Mouse (Mus musculus) heart, adult 2 months (tissue): ENCODE measurements around the gene Mttp. TPM values are rescaled to one million over a fixed set of nuclear protein-coding genes. Genes with fewer than 3 reads are reported as not detected.

Experiments
- DNase-seq, 2 experiments: peaks; one replicate each; pipeline ENCODE4 v3.0.0; 2021
- H3K27ac ChIP-seq: fragments of 200-600 bp; 2 replicates; pipeline ENCODE4 v1.8.1; 2022
- H3K27me3 ChIP-seq: fragments of 200-500 bp; 2 replicates; pipeline ENCODE4 v1.6.1; 2012; ENCODE audit warnings: mild to moderate bottlenecking, low read length, inconsistent platforms, mixed read lengths; ENCODE audit not compliant: control insufficient read depth, insufficient read depth
- H3K36me3 ChIP-seq: fragments of 200-500 bp; 2 replicates; pipeline ENCODE4 v1.6.1; 2012; ENCODE audit warnings: low read length, inconsistent platforms; ENCODE audit not compliant: control insufficient read depth, insufficient read depth
- H3K4me1 ChIP-seq: fragments of 200-500 bp; 2 replicates; pipeline ENCODE4 v1.6.1; 2011; ENCODE audit warnings: low read length; ENCODE audit not compliant: control insufficient read depth, insufficient read depth
- H3K4me3 ChIP-seq: fragments of 200-600 bp; 2 replicates; pipeline ENCODE4 v1.8.1; 2022
- H3K79me2 ChIP-seq: fragments of 200-500 bp; replicated peaks from 2 replicates; pipeline ENCODE4 v1.6.1; 2012; ENCODE audit warnings: mild to moderate bottlenecking, inconsistent platforms, low read length, moderate library complexity, mixed read lengths; ENCODE audit not compliant: control insufficient read depth, insufficient read depth
- H3K9ac ChIP-seq: fragments of 200-500 bp; 2 replicates; pipeline ENCODE4 v1.6.1; 2012; ENCODE audit warnings: low read depth, mild to moderate bottlenecking, control low read depth, inconsistent platforms, low read length, mixed read lengths
- CTCF ChIP-seq: fragments of 200-600 bp; IDR thresholded peaks from 2 replicates; pipeline ENCODE4 v1.8.1; 2022; ENCODE audit warnings: antibody characterized with exemption, mild to moderate bottlenecking, moderate library complexity
- EP300 ChIP-seq: fragments of 200-500 bp; IDR thresholded peaks from 2 replicates; pipeline ENCODE4 v1.6.1; 2011; ENCODE audit warnings: low read depth, low read length, control low read depth; ENCODE audit not compliant: insufficient read depth
- POLR2A ChIP-seq: fragments of 200-500 bp; IDR thresholded peaks from 2 replicates; pipeline ENCODE4 v1.6.1; 2011; ENCODE audit warnings: mild to moderate bottlenecking, low read depth, low read length, control low read depth; ENCODE audit not compliant: insufficient read depth
- WGBS: fragments of 180-500 bp; shearing (Covaris S2); methylation state at CpG from one replicate; pipeline ENCODE4 v1.1.7; 2018; 5-methylcytosine and 5-hydroxymethylcytosine counted together
- intact Hi-C: fragments of 180-260 bp; cut with DNase I; formaldehyde crosslinking; loops from one replicate; pipeline ENCODE4 v1.15.1; 2025
- polyA plus RNA-seq: library from polyadenylated mRNA; depleted of rRNA; stranded (reverse); fragments of >200 nt; gene quantifications from 2 replicates; pipeline ENCODE4 v1.2.3, GENCODE M21; 2012
- total RNA-seq, 2 experiments: library from RNA; stranded (reverse); gene quantifications; 2 replicates each; pipeline ENCODE4 v1.2.3; 2021

The Mttp gene
- total and polyA plus RNA-seq, 3 experiments: 2.0 to 6.9 (median 5.9) TPM

- Histone ChIP-seq H3K79me2 (no peaks in the 10 kb centered on the region), H3K9ac (no peak overlapping the region), H3K27ac (no peak overlapping the region), H3K4me3 (no peak overlapping the region), H3K36me3 (no peaks in the 10 kb centered on the region), H3K27me3 (no peaks in the 10 kb centered on the region), H3K4me1 (peaks cover 3% of the 10 kb centered on the region)
- no peak for DNase-seq
- TF ChIP-seq EP300: no peak
- no peak for TF ChIP-seq CTCF
- no peak for TF ChIP-seq POLR2A
- 45% methylated on average over 3 of the region's 3 CpGs for WGBS
- intact Hi-C loops: no loop called here
Measured at GRCm38 (mm10) chr3:138095301-138095700, 49.5 kb downstream of the Mttp start.

GRCm38 (mm10) chr3:138083896-138084295, 60.9 kb downstream of the Mttp start:
- WGBS: 68% methylated on average over 4 of the region's 4 CpGs
- H3K79me2 ChIP-seq: no peaks in the 10 kb centered on the region
- DNase-seq: no peak
- no peak overlapping the region for H3K4me3 ChIP-seq
- intact Hi-C loops: no loop called here
- peak overlapping the region; percentile 65 for H3K27ac ChIP-seq
- H3K4me1 ChIP-seq: no peaks in the 10 kb centered on the region
- H3K27me3 ChIP-seq: no peaks in the 10 kb centered on the region
- TF ChIP-seq CTCF (no peak), POLR2A (no peak), EP300 (no peak)
- peaks cover 2% of the 10 kb centered on the region; the same call in 1 of the 2 replicates for H3K36me3 ChIP-seq
- no peak overlapping the region for H3K9ac ChIP-seq

- TF ChIP-seq CTCF: no peak
- TF ChIP-seq EP300: no peak
- no peak for TF ChIP-seq POLR2A
- peak in 1 of 2 experiments; percentile 40 for DNase-seq
- Histone ChIP-seq H3K36me3 (peaks cover 4% of the 10 kb centered on the region; the same call in 1 of the 2 replicates), H3K27ac (peak overlapping the region; percentile 65), H3K9ac (no peak overlapping the region), H3K79me2 (no peaks in the 10 kb centered on the region), H3K27me3 (no peaks in the 10 kb centered on the region), H3K4me1 (no peaks in the 10 kb centered on the region), H3K4me3 (no peak overlapping the region)
- intact Hi-C loops: no loop called here
- 65% methylated on average over 1 of the region's 1 CpGs for WGBS
Measured at GRCm38 (mm10) chr3:138083073-138083637, 61.6 kb downstream of the Mttp start.

- intact Hi-C loops: loop anchor here (5.0 kb wide), 1 partner anchor 211 kb away; the partner anchor contains the start of gene Dnajb14
- peaks cover 1% of the 10 kb centered on the region; the same call in 1 of the 2 replicates for H3K4me1 ChIP-seq
- H3K27me3 ChIP-seq: no peaks in the 10 kb centered on the region
- no peak for DNase-seq
- no peak overlapping the region for H3K4me3 ChIP-seq
- peaks cover 11% of the 10 kb centered on the region for H3K36me3 ChIP-seq
- no peak overlapping the region for H3K9ac ChIP-seq
- 56% methylated on average over 1 of the region's 1 CpGs for WGBS
- H3K27ac ChIP-seq: no peak overlapping the region
- TF ChIP-seq POLR2A (no peak), EP300 (no peak), CTCF (no peak)
- H3K79me2 ChIP-seq: no peaks in the 10 kb centered on the region
Measured at GRCm38 (mm10) chr3:138078701-138079100, 66.1 kb downstream of the Mttp start.

- Histone ChIP-seq H3K27me3 (no peaks in the 10 kb centered on the region), H3K4me1 (peaks cover 1% of the 10 kb centered on the region; the same call in 1 of the 2 replicates), H3K4me3 (no peak overlapping the region), H3K79me2 (no peaks in the 10 kb centered on the region), H3K27ac (no peak overlapping the region), H3K36me3 (peaks cover 11% of the 10 kb centered on the region), H3K9ac (no peak overlapping the region)
- intact Hi-C loops: loop anchor here (5.0 kb wide), 1 partner anchor 210 kb away; the partner anchor contains the start of gene Dnajb14
- TF ChIP-seq EP300 (no peak), CTCF (no peak), POLR2A (no peak)
- 64% methylated on average over 11 of the region's 11 CpGs for WGBS
- no peak for DNase-seq
Measured at GRCm38 (mm10) chr3:138077476-138078340, 67.1 kb downstream of the Mttp start.
